Mouse (Mus musculus): ENCODE data around the gene Afmid.

- TF ChIP-seq CTCF (IDR thresholded peaks at IDR 0.05; ENCODE audit: borderline replicate concordance, insufficient read depth, low read length) (no peak), POLR2A (IDR thresholded peaks at IDR 0.05; ENCODE audit: low read depth, low read length) (peak; percentile 47)
These were observed 22.7 kb downstream of the Afmid start for GRCm38 (mm10) chr11:117848271-117848984.

Measured in embryonic fibroblast, embryonic 13.5 days (primary cell).